Mouse (Mus musculus): ENCODE data around the gene Kcnj13. TPM values are rescaled to one million over a fixed set of nuclear protein-coding genes. Genes with fewer than 3 reads are reported as not detected.

Kcnj13 gene
- polyA plus RNA-seq (2021), result 0.41 TPM

DNA sequence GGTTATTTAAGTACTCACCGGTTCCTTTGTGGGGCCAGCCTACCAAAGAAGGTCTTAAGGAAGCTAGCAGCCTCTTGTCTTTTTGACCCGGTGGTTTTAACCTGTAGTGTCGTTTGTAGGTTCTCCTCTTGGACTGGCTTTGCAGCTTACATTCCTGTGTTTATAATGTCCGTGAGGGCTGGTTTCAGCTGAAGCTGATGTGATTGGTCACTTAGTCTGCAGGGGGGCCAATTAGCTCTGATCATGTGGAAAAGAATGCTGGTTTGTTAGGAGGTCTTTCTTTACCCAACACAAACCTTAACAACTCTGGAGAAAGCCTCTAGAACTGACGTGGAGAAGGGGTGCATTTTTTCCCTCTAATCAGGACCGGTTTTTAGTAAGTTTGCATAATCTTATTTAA, at the start of gene Kcnj13:
Gene Kcnj13 (minus strand): TSS at position 136 of the 400 bp plus-strand sequence.
- ATAC-seq, result no peak
- DNase-seq (ENCODE audit: low read depth, low spot score), result no peak
- TF ChIP-seq CTCF (IDR thresholded peaks at IDR 0.05), result no peak
- no peaks in the 10 kb centered on the region for H3K27me3 ChIP-seq
- POLR2A ChIA-PET, result interaction anchor here (1.1 kb wide), 1 partner anchor 32 kb away, joined by 3 read pairs; no protein-coding TSS in a partner anchor
- CTCF ChIA-PET, result no interaction called here
- in situ Hi-C loops (cut with MboI; ENCODE audit: low pct_unique_long_range_greater_than_20kb), result no loop called here

DNA sequence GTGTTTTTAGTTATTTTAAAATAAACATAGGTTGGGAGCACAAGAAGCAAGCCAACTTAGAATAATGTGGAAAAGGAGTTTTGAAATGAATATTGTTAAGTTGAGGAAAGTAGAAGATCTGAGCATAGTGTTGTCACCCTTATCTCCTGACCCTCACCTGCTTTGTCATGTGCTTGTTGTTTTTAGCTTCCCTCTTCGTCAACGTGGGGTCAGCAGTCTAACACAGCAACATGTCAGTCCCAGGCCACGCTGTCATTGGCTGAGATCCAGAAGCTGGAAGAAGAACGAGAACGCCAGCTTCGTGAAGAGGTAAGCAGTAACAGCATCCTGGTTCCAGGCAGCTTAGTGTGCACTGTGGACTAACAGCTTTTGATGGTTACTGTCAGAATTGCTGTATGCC, 42.1 kb upstream of the Kcnj13 start:
- CTCF ChIA-PET, result no interaction called here
- ATAC-seq (no peak), DNase-seq (ENCODE audit: low read depth, low spot score) (no peak)
- TF ChIP-seq CTCF (IDR thresholded peaks at IDR 0.05), result no peak
- no peaks in the 10 kb centered on the region for H3K27me3 ChIP-seq
- in situ Hi-C loops (cut with MboI; ENCODE audit: low pct_unique_long_range_greater_than_20kb), result no loop called here
- POLR2A ChIA-PET, result no interaction called here

DNA sequence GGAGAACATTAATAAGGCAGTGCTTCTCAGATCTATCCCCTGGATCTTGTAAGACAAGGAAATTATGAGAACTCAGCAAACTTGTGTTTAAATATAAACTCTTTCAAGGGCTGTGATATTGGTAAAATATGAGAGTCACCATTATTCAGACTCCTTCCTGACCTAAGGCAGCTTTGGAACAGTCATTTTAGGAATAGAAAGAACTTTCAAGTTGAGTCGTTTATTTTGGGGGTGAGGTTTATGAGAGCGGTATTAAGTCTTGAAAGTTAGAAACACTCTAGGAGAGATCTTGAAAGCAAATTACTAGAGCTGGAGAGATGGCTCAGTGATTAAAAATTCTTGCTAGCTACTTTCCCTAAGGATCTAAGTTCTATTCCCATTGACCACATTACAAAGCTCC, 40.6 kb upstream of the Kcnj13 start:
- CTCF ChIA-PET, result interaction anchor here (0.7 to 1.2 kb wide), 3 partner anchors 12 to 22 kb away, joined by 3 to 4 read pairs (median 3); no protein-coding TSS in a partner anchor
- POLR2A ChIA-PET, result interaction anchor here (0.5 to 1.1 kb wide), 4 partner anchors 12 to 321 kb away, joined by 3 to 11 read pairs (median 4); partner anchors contain the start of gene Atg16l1
- no peak for TF ChIP-seq CTCF (IDR thresholded peaks at IDR 0.05)
- no peaks in the 10 kb centered on the region for H3K27me3 ChIP-seq
- in situ Hi-C loops (cut with MboI; ENCODE audit: low pct_unique_long_range_greater_than_20kb), result no loop called here
- DNase-seq (ENCODE audit: low read depth, low spot score), result no peak
- ATAC-seq, result no peak

DNA sequence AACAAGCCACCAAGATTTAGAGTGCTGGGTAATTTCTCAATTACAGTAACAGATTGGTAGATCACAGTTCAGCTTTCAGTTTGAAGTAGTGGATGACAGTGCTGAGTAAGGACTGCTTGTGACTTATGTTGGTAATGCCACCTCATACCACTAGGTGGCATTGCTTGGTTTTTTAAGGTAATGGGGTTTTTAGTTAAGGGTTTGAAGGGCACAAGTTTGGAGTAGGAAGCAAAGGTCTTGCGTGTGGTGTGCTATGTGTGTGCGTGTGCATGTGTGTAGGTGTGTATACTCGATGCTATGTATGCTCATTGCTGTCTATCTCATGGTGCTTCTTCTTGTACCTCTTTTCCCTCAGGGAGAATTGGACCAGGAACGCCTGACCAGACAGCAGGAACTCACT, 24.2 kb upstream of the Kcnj13 start:
- ChIA-PET POLR2A (interaction anchor here (0.5 to 0.7 kb wide), 2 partner anchors 86 to 176 kb away, joined by 3 to 4 read pairs; no protein-coding TSS in a partner anchor), CTCF (interaction anchor here (0.8 to 2.9 kb wide), 6 partner anchors 10 to 27 kb away, joined by 3 to 9 read pairs (median 4); no protein-coding TSS in a partner anchor)
- in situ Hi-C loops (cut with MboI; ENCODE audit: low pct_unique_long_range_greater_than_20kb), result no loop called here
- DNase-seq (ENCODE audit: low read depth, low spot score) (peak; percentile 27), ATAC-seq (no peak)
- peak; percentile 72 for TF ChIP-seq CTCF (IDR thresholded peaks at IDR 0.05)
- no peaks in the 10 kb centered on the region for H3K27me3 ChIP-seq

DNA sequence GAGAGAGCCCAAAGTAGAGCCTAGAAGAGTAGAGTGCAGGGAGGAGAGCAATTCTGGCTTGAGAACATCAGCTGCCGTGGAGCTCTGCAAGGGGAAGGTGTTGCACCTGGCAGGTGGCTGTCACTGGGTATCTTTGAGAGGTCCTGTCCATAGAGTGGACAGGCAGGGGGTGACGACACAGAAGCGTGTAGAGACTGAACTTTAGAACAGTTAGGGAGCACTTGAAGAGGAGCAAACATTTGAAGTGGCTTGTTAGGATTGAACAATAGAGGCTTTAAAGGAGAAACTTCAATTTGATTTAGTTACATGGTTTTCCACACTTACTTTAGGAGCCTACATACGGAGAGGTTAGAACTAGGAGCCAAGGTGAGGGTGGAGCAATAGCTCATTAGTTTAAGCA, 14.9 kb upstream of the Kcnj13 start:
- H3K27me3 ChIP-seq, result no peaks in the 10 kb centered on the region
- DNase-seq (ENCODE audit: low read depth, low spot score) (no peak), ATAC-seq (no peak)
- CTCF ChIA-PET, result no interaction called here
- in situ Hi-C loops (cut with MboI; ENCODE audit: low pct_unique_long_range_greater_than_20kb), result no loop called here
- POLR2A ChIA-PET, result no interaction called here
- TF ChIP-seq CTCF (IDR thresholded peaks at IDR 0.05), result no peak

DNA sequence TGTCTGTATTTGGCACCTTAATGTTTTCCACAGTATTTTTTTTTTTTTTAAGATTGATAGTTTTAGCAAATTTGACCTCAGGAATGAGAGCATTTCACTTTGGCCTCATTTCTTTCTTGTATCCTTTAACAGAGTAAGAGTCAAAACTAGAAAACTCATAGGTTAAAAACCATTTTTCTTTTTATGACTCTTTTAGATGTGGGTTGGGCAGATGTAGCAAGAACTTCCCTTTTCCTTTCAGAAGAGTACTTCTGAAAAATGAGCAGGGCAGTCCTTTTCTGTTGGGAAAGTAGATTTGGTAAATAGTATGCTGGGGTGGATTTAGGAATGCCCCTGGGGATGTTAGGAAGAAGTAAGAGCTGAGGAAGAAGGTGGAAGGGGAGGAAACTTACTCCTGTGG, 11.5 kb upstream of the Kcnj13 start:
- TF ChIP-seq CTCF (IDR thresholded peaks at IDR 0.05), result no peak
- DNase-seq (ENCODE audit: low read depth, low spot score), result no peak
- no peak for ATAC-seq
- in situ Hi-C loops (cut with MboI; ENCODE audit: low pct_unique_long_range_greater_than_20kb), result no loop called here
- POLR2A ChIA-PET, result no interaction called here
- CTCF ChIA-PET, result interaction anchor here (1.3 kb wide), 1 partner anchor 9 kb away, joined by 3 read pairs; no protein-coding TSS in a partner anchor
- H3K27me3 ChIP-seq, result no peaks in the 10 kb centered on the region

DNA sequence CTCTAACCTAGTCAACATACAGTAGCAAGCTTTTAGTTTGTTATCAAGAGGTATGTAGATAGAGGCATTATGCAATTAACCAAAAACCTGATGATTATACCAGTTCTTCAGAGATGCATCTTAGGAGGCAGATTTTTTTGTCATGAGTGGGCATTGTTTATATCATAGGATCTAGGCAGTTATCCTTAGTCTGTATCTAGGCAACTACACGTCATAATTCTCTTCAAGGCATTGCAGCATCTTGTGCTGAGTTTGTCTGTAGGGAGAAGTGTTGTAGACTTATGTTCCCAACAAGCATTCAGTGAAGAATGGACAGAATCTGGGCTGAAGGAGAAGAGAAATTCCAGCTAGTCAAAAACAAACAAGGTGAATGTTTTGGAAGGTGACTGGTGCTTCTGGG, 10.2 kb upstream of the Kcnj13 start:
- no peak for ATAC-seq
- POLR2A ChIA-PET, result no interaction called here

DNA sequence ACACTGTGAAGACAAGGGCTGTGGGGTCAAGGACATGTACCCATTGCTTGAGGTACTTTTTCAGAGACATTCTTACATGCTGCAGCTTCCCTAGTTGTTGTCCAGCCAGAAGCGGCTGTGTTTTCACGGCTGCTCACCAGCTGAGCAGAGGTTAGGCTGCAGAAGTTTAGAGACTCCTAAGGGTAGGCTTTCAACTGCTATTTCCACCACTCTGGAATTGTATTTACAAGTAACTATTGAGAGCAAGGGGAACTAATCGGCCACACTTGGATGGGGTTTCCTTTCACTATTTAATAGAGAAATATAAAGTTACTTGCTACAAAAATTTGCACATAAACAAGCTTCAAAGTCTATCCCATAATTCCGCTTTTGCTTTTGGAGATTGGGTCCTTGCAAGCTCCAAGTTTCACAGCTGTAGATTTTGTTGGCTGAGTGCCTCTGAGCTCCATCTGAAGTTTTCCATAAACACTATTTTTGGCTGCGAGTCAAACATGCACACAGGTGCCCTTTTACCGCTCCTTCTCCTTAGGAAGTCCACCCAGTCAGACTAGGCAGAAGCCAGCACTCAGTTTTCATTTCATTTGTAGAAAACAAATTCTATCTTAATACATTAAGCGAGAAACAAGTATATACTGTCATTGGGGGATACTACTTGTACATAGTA, 2.5 kb upstream of the Kcnj13 start:
- TF ChIP-seq CTCF (IDR thresholded peaks at IDR 0.05), result no peak
- ChIA-PET CTCF (interaction anchor here (0.9 to 2.4 kb wide), 5 partner anchors 8 to 22 kb away, joined by 3 to 9 read pairs (median 3); no protein-coding TSS in a partner anchor), POLR2A (no interaction called here)
- in situ Hi-C loops (cut with MboI; ENCODE audit: low pct_unique_long_range_greater_than_20kb), result no loop called here
- DNase-seq (ENCODE audit: low read depth, low spot score), result no peak
- ATAC-seq, result no peak
- no peaks in the 10 kb centered on the region for H3K27me3 ChIP-seq

More for the DNA sequence above, 10.2 kb upstream of the Kcnj13 start:
- H3K27me3 ChIP-seq, result no peaks in the 10 kb centered on the region
- CTCF ChIA-PET, result interaction anchor here (1.0 to 1.2 kb wide), 2 partner anchors 8 to 12 kb away, joined by 3 read pairs; no protein-coding TSS in a partner anchor
- DNase-seq (ENCODE audit: low read depth, low spot score), result no peak
- in situ Hi-C loops (cut with MboI; ENCODE audit: low pct_unique_long_range_greater_than_20kb), result no loop called here
- TF ChIP-seq CTCF (IDR thresholded peaks at IDR 0.05), result no peak

DNA sequence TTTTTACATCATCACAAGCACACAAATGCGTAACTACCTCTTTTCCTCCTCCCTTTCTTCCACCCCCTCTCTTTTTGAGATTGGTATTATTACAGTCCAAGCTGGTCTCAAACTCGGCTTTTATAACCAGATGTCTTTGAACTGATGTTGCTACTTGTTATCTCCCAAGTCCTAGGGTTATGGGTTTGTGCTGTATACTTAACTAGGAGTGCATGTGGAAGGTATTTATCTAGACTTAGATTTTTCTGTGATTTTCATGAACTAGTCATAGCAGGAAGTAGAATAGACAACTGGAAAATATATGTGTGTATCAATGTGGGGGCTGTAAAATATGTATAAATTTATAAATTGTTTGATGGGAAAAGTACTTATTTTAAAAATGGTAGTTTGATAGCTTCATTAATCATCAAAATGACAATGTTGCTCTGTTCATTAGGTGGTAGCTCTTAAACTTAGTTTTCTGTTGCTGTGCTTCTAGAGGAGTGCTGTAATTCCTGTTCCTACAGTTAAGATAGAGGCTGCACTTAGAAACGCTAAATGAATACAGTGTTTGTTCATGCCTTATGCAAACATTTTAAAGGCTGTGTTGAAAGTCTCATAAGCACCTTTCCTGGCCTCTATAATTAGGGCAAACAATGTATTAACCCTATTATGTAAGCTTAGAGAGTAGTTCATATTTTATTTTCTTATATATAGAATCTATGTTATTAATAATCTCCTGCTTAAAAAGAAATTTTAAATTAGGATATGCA, 909 bp downstream of the Kcnj13 start:
- TF ChIP-seq CTCF (IDR thresholded peaks at IDR 0.05), result no peak
- no peak for DNase-seq (ENCODE audit: low read depth, low spot score)
- no peak for ATAC-seq
- ChIA-PET CTCF (no interaction called here), POLR2A (interaction anchor here (1.1 kb wide), 1 partner anchor 31 kb away, joined by 3 read pairs; no protein-coding TSS in a partner anchor)
- no peaks in the 10 kb centered on the region for H3K27me3 ChIP-seq
- in situ Hi-C loops (cut with MboI; ENCODE audit: low pct_unique_long_range_greater_than_20kb), result no loop called here

DNA sequence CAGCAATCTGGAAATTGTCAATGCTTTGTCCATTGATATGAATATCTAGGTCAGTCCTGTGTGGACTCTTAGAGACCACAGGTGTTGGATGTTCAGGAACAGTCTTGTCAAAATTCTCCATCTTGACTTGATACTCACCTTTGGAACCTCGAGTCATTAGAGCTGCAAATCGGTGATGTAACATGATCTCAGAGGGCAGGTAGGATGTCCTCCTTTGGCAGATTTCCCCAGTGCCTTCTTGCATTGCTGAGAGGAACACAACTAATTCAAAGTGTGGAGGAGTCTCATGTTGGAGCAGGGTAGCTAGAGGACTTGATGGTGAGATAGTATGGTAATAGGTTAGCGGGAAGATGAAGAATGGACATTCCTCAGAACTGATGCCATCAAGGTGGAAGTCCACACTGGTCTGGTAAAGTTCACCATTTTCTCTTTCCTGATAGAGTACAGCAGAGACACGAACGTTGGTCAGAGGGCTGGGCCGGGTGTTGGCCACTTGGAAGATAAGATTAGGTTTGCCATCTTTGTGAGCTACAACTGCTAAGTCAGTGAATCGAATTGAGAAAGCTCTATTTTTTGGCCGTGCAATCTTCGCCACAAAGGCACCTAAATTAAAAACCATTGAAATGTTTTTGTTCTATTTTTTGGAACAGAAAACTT, 8.0 kb downstream of the Kcnj13 start:
- no peaks in the 10 kb centered on the region for H3K27me3 ChIP-seq
- ChIA-PET POLR2A (interaction anchor here (1.0 kb wide), 1 partner anchor 8 kb away, joined by 3 read pairs; no protein-coding TSS in a partner anchor), CTCF (no interaction called here)
- in situ Hi-C loops (cut with MboI; ENCODE audit: low pct_unique_long_range_greater_than_20kb), result no loop called here
- ATAC-seq (no peak), DNase-seq (ENCODE audit: low read depth, low spot score) (no peak)
- no peak for TF ChIP-seq CTCF (IDR thresholded peaks at IDR 0.05)
